Mouse (Mus musculus): ENCODE results near the gene Pwwp2b.

DNA sequence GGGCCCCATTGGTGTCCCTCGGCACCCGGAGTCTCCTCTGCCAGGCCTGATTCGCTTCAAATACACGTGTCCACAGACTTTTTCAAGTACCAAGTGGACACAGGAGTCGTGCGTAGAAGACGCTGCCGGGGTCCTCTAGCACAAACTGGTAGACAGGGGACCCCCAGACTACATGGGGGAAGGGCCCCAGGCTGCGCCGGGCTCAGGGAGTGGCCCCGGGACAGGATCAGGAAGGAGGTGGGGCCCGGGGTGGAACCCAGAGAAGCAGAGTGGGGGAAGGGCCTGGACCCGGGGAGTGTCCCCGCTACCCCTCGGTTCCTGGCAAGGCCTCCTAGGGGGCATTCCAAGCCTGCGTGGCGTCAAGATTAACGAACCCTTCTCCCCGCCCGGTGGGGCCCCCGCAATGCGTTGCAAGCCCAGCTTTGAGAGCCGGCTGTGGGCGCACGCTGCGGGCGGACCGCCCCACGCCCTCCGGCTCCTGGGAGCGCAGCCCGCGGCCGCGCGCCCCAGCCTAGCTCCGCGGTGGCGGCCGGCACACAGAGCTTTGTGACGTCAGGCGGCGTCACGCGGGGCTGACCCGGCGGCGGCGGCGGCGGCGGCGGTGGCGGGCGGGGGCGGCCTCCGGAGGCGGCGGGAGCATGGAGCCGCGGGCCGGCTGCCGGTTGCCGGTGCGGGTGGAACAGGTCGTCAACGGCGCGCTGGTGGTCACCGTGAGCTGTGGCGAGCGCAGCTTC is at the start of gene Pwwp2b:
- TF ChIP-seq CTCF (conservative IDR thresholded peaks at IDR 0.05; ENCODE audit: insufficient read depth, insufficient read length, low read depth, low read length), result no peak
- TF ChIP-seq POLR2A (IDR thresholded peaks at IDR 0.05; ENCODE audit: low read depth, low read length), result no peak

All from kidney, adult 2 months (tissue).